Mouse (Mus musculus) forelimb bud, embryonic 11.5 days (tissue): Measurements from ENCODE around the gene Mrgprb5.
"Not testable (repeated sequence)": the region's sequence is repeated elsewhere in the genome, so short reads cannot be mapped to it uniquely, and the experiment has no call there.

ENCODE experiments used
- DNase-seq: peaks from one replicate; pipeline ENCODE4 v3.0.0-alpha.2; 2012; ENCODE audit warnings: low read depth, low spot score

Gene Mrgprb5

DNA sequence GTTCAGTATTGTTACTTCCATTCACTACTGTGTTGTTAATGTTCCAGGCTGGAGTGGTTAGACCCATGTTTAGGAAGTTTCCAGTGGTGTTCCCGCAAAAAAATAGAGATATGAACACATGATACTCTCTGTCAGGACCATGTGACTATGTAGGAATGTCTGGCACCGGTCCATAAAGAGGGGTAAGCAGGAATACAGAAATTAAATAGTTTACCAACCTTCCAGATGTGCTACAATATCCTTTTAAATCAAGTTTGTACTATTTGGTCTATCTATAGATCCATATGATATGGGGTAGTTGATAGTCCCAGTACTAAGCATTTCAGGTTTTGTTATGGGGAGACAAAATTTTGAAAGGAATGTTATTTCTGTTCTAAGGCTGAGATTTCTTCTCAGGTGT lies at the start of gene Mrgprb5:
Mrgprb5 (minus strand) TSS at position 101 of the 400 bp plus-strand sequence.
- no peak for DNase-seq

DNA sequence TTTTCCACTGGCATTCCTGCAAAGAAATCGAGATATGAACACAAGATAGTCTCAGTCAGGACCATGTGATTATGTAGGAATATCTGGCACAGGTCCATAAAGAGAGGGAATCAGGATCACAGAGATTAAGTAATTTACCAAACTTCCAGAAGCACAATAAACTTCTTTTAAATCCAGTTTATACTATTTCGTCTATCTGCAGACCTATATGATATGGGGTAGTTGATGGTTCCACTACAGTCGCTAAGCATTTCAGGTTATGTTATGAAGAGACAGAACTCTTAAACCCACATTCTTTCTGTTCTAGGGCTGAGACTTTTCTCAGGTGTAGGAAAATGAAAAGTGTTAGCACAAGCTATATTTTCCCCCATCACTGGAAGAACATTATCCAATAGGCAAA lies 30.4 kb upstream of the Mrgprb5 start, which contains the start of gene Mrgprb4:
Mrgprb4 (minus strand) TSS at position 101 of the 400 bp plus-strand sequence.
- DNase-seq: no peak

GRCm38 (mm10) chr7:48167471-48167870 lies 1.3 kb downstream of the Mrgprb5 start:
- DNase-seq: no peak

DNA sequence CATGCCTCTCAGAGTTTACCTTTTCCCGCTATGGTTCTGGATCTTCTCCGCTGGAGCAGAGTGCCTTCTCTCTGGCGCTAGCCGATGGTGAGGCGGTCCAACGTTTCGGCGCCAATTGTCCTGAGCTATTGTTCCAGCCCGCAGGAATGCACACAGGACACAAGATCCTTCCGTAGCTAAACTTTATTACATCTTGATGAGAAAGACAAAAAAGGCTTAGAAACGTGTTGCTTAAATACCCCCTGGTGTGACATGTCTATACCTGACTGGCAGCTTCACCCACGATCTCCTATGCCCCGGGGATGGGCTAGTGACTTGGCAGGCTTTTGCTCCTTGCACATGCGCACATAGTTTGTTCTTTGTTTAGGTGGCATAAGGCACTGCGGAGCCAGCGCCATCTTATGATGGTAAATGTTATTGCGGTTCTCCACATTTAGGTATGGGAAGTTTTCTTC lies 30.5 kb downstream of the Mrgprb5 start:
- DNase-seq: peak; percentile 28

- DNase-seq: peak; percentile 4
Measured at GRCm38 (mm10) chr7:48137216-48138077, 31.4 kb downstream of the Mrgprb5 start.

DNA sequence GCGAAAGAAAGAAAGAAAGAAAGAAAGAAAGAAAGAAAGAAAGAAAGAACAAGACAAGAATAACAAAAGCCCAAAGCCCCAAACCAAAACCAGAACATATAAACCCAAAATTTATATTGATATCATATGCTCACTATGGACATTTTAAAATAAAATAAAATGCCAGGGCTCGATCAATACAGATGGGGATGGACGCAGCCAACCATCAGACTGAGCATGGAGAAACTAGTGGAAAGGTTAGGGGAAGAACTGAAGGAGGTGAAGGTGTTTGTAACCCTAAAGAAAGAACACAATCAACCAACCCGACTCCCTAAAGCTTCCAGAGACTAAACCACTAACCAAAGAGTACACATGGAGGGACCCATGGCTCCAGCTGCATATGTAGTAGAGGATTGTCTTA lies 36.1 kb downstream of the Mrgprb5 start:
- no peak for DNase-seq

- DNase-seq: not testable (repeated sequence)
Measured at GRCm38 (mm10) chr7:48132247-48132646, 36.6 kb downstream of the Mrgprb5 start.

DNA sequence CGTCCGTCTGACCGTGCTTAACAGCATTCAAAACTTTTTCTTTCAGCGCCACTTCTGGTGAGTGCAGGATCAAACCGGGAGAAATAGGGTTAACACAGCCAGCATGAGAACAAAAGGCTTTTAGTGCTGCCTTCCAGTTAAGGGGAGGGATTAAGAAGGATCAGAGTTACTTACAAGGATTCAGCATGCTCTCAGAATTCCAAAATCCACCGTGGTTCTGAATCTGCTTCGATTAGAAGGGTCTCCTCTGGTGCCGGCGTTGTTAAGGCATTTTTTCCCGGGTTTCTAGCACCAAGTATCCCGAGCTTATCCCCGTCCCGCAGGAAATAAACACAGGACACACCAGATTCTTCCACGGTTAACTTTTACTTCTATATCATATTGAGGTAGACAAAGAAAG lies 37.0 kb downstream of the Mrgprb5 start:
- DNase-seq: not testable (repeated sequence)

- no peak for DNase-seq
Measured at GRCm38 (mm10) chr7:48123806-48124205, 45.0 kb downstream of the Mrgprb5 start.
